Mouse (Mus musculus): ENCODE results near the gene Gemin6.
"Not testable (repeated sequence)": the region's sequence is repeated elsewhere in the genome, so short reads cannot be mapped to it uniquely, and the experiment has no call there.

Gemin6 gene

GRCm38 (mm10) chr17:80224326-80225116 lies at the start of gene Gemin6:
Gemin6 (plus strand) TSS chr17:80224441.
- DNase-seq: peak; percentile 93

DNA sequence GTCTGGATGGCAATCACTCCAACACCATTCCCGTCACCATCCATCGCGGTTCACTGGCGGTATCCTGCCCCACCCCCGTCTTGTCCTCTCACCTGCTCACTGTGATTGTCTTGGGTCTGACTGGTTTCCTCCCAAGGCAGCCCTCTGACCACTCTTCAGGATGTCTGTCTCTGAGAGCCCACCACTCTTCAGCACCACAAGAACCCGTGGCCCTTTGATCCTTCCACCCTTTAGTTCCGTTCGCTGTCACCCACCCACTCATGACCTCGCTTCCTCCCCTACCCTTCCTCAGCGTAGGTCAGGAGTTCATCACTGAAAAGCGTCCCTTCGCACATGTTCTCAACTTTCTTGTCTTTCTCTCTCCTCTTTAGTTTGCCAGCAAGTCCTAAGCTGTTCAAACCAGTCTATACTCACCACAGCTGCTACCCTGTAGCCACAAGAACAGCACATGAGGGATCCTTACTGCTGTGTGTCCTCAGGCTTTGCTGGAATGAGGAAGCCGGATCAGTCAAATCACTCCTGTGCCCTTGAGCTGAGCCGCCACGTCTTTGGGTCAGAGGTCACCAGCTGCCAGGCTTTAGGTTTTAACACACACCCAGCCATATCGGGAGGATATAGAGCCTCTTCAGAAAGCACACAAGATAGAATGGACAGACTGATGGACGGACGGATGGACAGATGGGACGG lies 49.4 kb upstream of the Gemin6 start:
- no peak for DNase-seq

DNA sequence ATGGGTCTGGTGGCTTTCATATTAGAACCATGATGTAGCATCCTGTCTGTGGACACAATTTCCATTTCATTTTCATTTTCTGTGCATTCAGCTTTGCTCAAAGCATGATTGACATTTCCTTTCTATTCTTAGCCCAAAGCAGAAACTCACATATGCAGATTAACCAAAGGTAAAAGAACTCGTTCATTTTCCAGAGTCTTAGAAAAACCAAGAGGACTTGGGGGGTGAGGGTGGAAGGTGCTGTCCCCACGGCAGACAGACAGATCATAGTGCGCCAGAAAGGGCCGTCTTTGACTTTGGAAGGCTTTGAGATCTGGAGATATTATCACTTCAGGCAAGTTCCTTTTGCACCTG lies 48.9 kb upstream of the Gemin6 start:
- no peak for DNase-seq

- DNase-seq: no peak
Measured at GRCm38 (mm10) chr17:80175966-80176365, 48.3 kb upstream of the Gemin6 start.

- DNase-seq: not testable (repeated sequence)
Measured at GRCm38 (mm10) chr17:80178846-80179245, 45.4 kb upstream of the Gemin6 start.

DNA sequence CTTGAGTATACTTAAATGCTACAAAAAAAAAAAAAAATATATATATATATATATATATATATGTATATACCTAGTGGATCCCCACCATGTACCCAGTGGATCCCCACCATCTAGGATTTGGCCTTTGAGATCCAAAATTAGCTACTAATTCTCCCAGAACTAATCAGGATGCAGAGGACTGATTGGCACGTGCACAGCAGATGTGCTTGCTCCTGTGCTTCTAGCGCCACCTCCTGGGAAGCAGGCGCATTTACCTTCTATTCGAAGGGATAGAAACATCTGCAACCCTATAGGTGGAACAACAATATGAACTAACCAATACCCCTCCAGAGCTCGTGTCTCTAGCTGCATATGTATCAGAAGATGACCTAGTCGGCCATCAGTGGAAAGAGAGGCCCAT lies 44.3 kb upstream of the Gemin6 start:
- DNase-seq: peak; percentile 73

- no peak for DNase-seq
Measured at GRCm38 (mm10) chr17:80180468-80180867, 43.8 kb upstream of the Gemin6 start.

DNA sequence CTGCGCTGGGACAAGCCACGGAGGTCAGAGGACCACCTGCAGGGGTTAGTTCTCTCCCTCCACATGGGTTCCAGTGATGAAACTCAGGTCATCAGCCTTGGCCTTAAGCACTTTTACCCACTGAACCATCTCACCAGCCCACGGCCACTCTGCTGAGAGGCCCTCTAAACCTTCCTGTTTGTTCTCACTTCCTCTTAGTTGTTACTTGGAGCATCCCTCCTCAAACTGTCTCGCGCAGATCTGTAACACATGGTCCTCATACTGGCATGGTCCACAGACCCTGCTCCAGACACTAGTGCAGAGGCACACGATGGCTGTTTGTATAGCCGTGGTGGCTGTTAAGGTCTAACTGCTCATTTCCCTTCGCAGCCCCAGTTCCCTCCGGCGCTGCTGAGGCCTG lies 40.6 kb upstream of the Gemin6 start:
- DNase-seq: no peak

DNA sequence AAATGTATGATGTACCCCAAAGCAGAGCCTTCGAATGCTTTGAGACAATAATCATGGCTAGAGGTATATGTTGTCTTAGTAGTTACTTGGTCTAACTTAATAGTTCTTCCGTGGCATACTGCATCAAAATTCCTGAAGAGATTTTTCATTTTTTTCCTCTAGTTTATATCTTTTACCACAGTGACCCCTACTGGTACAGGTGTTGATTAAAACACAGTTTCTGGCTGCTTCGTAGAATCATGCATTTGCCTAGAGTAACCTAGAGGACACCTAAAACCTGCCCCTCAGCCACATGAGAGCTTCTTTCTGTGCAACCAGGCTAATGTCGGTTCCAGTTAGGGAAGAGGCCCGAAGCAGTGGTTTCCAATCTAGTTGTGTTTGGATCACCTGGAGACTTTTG lies 31.2 kb upstream of the Gemin6 start:
- DNase-seq: no peak

- DNase-seq: no peak
Measured at GRCm38 (mm10) chr17:80199160-80199778, 25.0 kb upstream of the Gemin6 start.

GRCm38 (mm10) chr17:80205657-80206056 lies 18.6 kb upstream of the Gemin6 start:
- DNase-seq: no peak

DNA sequence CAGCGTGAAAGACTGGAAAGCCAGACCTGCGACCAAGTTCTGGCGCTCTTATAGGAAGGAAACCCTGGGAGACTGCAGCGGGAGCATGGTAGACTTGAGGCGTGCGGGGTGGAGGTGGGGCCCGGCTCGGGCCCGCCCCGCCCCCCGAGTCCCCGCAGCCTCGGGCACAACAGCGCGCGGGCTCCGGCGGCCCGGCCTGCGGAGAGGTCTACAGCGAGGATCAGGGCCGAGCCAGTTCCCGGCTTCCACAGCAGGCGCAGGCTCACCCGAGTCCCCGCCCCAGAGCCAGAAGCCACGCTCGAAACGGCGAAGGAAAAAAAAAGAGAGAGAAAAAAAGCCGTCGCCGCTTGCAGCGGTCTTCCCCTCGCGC lies 18.0 kb upstream of the Gemin6 start:
- no peak for DNase-seq

DNA sequence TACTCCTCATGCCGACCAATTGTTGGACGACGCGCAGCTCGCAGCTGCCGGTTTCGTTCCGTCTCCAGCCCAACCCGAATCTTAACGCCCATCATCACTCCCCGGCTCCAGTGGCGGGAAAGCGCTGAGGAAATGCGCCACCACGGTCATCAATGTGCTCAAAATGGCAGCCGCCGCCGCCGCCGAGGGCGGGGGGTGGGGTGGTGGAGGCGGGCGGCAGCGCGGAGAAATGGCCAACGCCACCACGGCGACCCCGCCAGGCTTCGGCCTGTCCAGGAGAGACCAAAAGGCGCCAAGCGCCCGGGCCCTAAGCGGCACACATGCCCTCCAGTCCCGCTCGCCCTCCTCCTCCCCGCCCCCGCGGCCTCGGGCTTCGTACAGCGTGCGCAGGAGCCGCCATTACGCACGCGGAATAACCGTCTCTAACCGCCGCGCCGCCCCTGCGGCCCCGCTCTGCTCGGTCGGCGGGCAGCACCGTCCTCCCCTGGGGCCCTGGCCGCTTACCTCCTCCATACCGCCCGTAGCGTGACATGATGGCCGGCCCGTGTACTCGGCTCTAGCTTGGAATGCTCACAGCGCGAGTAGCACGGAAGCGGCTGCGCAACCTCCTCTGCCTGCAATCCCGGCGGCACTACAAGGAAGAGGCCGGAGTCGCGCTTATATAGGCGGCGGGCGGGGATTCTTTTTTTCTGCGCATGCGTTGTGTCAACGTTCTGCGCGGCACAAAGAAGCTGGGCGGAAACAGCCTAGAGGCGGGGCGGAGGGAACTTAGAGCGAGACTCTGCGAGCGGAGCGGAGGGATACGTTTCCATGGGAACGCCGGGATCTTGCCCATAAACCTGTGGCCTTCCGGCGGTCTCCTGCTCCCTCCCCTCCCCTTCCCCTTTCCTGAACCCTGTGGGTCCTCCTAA lies 17.3 kb upstream of the Gemin6 start, which contains the start of the genes Srsf7 and Ttc39d:
Gene Srsf7 (minus strand): TSS at position 637 of the 911 bp plus-strand sequence.
Gene Ttc39d (plus strand): TSS at position 790 of the 911 bp plus-strand sequence.
- DNase-seq: peak; percentile 98

- DNase-seq: not testable (repeated sequence)
Measured at GRCm38 (mm10) chr17:80213998-80214397, 10.2 kb upstream of the Gemin6 start.

- no peak for DNase-seq
Measured at GRCm38 (mm10) chr17:80220131-80220530, 4.1 kb upstream of the Gemin6 start.

DNA sequence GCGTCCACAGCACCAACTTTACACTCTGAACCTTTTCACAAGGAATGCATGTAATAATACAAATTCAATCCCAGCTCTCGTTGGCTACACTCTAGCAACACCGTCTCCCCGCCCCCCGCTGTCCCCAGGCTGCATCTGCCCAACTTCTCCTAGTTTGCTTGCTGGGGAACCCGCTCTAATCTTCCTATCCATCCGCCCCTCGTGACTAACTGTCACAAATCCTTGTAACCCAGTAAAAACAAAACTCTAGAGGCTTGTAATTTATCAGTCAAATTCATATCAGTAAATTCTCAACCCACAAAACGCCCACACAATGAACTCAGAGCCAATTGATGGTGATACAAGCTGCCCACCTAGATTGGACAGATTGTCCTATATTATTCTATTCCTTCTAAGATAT lies 3.0 kb upstream of the Gemin6 start:
- DNase-seq: no peak

GRCm38 (mm10) chr17:80221890-80222628 lies 2.2 kb upstream of the Gemin6 start:
- no peak for DNase-seq

GRCm38 (mm10) chr17:80223829-80224228 lies 412 bp upstream of the Gemin6 start:
- DNase-seq: no peak

- not testable (repeated sequence) for DNase-seq
Measured at GRCm38 (mm10) chr17:80225142-80225541, 901 bp downstream of the Gemin6 start.

DNA sequence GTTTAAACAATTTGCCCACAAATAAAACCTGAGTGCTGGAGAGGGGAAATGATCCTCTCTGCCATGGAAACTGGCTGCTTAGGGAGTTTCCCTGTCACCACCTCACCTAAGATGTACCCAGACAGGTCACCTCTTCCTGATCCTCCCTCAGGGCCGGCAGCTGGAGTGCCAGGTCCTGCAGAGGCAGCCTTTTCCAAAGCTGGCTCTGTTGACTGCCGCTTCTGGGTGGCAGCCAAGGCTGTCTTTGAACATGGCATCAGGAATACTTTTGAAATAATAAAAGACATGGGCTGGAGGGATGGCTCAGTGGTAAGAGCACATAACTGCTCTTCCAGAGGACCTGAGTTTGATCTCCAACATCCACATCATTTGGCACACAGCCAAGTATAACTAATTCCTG lies 5.2 kb downstream of the Gemin6 start:
- no peak for DNase-seq

- DNase-seq: no peak
Measured at GRCm38 (mm10) chr17:80233844-80234243, 9.6 kb downstream of the Gemin6 start.

DNA sequence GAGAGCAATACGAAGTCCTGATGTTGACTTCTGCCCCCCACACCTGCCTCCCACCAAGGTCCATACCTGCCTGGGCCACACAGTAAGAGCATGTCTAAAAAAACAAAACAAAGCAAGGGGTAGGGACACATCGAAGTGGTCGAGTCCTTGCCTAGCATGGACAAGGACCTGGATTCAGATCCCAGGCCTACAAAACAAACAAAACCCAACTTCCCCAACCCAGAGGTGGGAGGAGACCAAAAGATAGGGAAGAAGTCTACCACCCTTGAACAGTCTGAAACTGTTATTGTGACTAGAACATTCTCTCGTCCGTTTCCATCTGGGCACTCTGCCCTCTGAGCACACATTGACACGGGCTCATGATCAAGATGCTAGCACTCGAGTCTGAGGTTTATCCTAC lies 10.1 kb downstream of the Gemin6 start:
- no peak for DNase-seq

All from right cerebral cortex, adult 18-20 months (tissue).